Mouse (Mus musculus) left cerebral cortex, adult 2 months (tissue): ENCODE measurements around the gene Tns4. TPM values are rescaled to one million over a fixed set of nuclear protein-coding genes. Genes with fewer than 3 reads are reported as not detected.
A peak's percentile ranks its signal among the peaks of the same experiment; 100 is the strongest.

Experiments
- DNase-seq, 2 experiments: peaks; one replicate each; pipeline ENCODE4 v3.0.0; 2021 to 2022; ENCODE audit warnings: low spot score in 2 of 2, mixed read lengths in 1 of 2; ENCODE audit errors: extremely low spot score in 1 of 2
- H3K27ac ChIP-seq: fragments of 200-600 bp; 2 replicates; pipeline ENCODE4 v1.8.1; 2022
- H3K4me3 ChIP-seq: fragments of 200-600 bp; 2 replicates; pipeline ENCODE4 v1.8.1; 2022
- CTCF ChIP-seq: fragments of 200-600 bp; IDR thresholded peaks from 2 replicates; pipeline ENCODE4 v1.8.1; 2022; ENCODE audit warnings: antibody characterized with exemption, mild to moderate bottlenecking, moderate library complexity
- intact Hi-C: fragments of 180-260 bp; cut with DNase I; formaldehyde crosslinking; loops from one replicate; pipeline ENCODE4 v1.15.1; 2025
- total RNA-seq, 2 experiments: library from RNA; stranded (reverse); gene quantifications; 2 replicates each; pipeline ENCODE4 v1.2.3; 2021

Tns4 gene
- total RNA-seq, 2 experiments from 2014 or later: 0.19 to 1.1 TPM

GRCm38 (mm10) chr11:99113111-99113510 is 24.0 kb upstream of the Tns4 start:
- Histone ChIP-seq H3K27ac (no peak overlapping the region), H3K4me3 (no peak overlapping the region)
- intact Hi-C loops: no loop called here
- no peak for DNase-seq
- TF ChIP-seq CTCF: no peak

- TF ChIP-seq CTCF: no peak
- Histone ChIP-seq H3K4me3 (no peak overlapping the region), H3K27ac (no peak overlapping the region)
- intact Hi-C loops: no loop called here
- no peak for DNase-seq
Observed at GRCm38 (mm10) chr11:99112700-99113099, 23.6 kb upstream of the Tns4 start.

- no peak for DNase-seq
- no peak overlapping the region for H3K27ac ChIP-seq
- intact Hi-C loops: no loop called here
- TF ChIP-seq CTCF: no peak
- no peak overlapping the region for H3K4me3 ChIP-seq
Observed at GRCm38 (mm10) chr11:99111631-99112030, 22.5 kb upstream of the Tns4 start.

GRCm38 (mm10) chr11:99111155-99111554 is 22.0 kb upstream of the Tns4 start:
- H3K27ac ChIP-seq: no peak overlapping the region
- DNase-seq: peak; percentile 64 to 72
- no peak for TF ChIP-seq CTCF
- H3K4me3 ChIP-seq: no peak overlapping the region
- intact Hi-C loops: no loop called here

- intact Hi-C loops: no loop called here
- no peak overlapping the region for H3K27ac ChIP-seq
- TF ChIP-seq CTCF: peak; percentile 43
- no peak for DNase-seq
- no peak overlapping the region for H3K4me3 ChIP-seq
Observed at GRCm38 (mm10) chr11:99110370-99111110, 21.4 kb upstream of the Tns4 start.

GRCm38 (mm10) chr11:99108296-99108695 is 19.2 kb upstream of the Tns4 start:
- intact Hi-C loops: loop anchor here (5.0 kb wide), 1 partner anchor 41 kb away; no protein-coding TSS in a partner anchor
- no peak for TF ChIP-seq CTCF

GRCm38 (mm10) chr11:99105981-99106726 is 17.0 kb upstream of the Tns4 start:
- H3K27ac ChIP-seq: no peak overlapping the region
- DNase-seq: no peak
- intact Hi-C loops: loop anchor here (5.0 kb wide), 1 partner anchor 39 kb away; no protein-coding TSS in a partner anchor
- H3K4me3 ChIP-seq: no peak overlapping the region
- no peak for TF ChIP-seq CTCF

More at GRCm38 (mm10) chr11:99108296-99108695, 19.2 kb upstream of the Tns4 start:
- H3K4me3 ChIP-seq: no peak overlapping the region
- no peak for DNase-seq
- no peak overlapping the region for H3K27ac ChIP-seq

GRCm38 (mm10) chr11:99104609-99105410 is 15.7 kb upstream of the Tns4 start:
- no peak for DNase-seq
- Histone ChIP-seq H3K27ac (no peak overlapping the region), H3K4me3 (no peak overlapping the region)
- intact Hi-C loops: loop anchor here (5.0 kb wide), 1 partner anchor 38 kb away; no protein-coding TSS in a partner anchor
- no peak for TF ChIP-seq CTCF

GRCm38 (mm10) chr11:99102575-99103270 is 13.6 kb upstream of the Tns4 start:
- H3K27ac ChIP-seq: no peak overlapping the region
- DNase-seq: no peak
- TF ChIP-seq CTCF: no peak
- H3K4me3 ChIP-seq: no peak overlapping the region
- intact Hi-C loops: no loop called here

- intact Hi-C loops: no loop called here
- no peak overlapping the region for H3K27ac ChIP-seq
- no peak overlapping the region for H3K4me3 ChIP-seq
- TF ChIP-seq CTCF: no peak
- DNase-seq: no peak
Observed at GRCm38 (mm10) chr11:99101693-99102092, 12.6 kb upstream of the Tns4 start.

GRCm38 (mm10) chr11:99100215-99100614 is 11.1 kb upstream of the Tns4 start:
- intact Hi-C loops: no loop called here
- TF ChIP-seq CTCF: no peak

More at GRCm38 (mm10) chr11:99100215-99100614, 11.1 kb upstream of the Tns4 start:
- Histone ChIP-seq H3K27ac (no peak overlapping the region), H3K4me3 (no peak overlapping the region)
- no peak for DNase-seq
